Mouse (Mus musculus): ENCODE results near the gene Cxcl13. TPM values are rescaled to one million over a fixed set of nuclear protein-coding genes. Genes with fewer than 3 reads are reported as not detected.

The Cxcl13 gene
- total RNA-seq, 2 experiments from 2014 or later: not detected

DNA sequence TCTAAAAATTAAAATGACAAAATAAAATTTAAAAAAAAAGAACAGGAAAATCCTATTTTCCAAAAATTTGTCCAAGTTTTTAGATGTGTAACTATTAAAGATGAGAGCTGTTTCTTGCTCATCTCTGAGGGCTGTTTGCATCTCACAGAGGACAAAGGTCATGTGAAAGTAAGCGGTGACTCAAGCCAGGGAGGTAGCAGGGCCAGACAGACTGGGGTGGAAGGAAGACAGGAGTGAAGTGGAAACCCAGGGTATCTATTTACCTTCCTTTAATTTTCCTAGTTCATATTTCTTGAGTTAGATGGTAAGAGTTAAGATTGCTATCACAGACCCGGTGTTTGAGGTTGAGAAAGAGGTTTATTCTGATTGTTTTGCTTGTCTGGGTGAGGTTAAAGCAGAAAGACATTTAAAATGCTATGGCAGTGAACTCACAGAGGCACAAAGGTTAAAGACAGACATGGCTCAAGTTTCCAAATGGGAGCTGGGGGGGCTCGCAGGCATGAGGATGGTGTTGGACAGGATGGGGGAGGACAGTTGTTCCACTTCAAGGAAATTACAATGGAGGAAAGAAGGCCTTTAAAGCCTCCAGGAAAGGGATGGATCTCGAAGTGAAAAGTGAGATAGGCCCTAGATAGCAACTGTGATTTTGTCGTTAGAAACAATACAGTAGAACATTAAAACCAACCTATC is 27.2 kb downstream of the Cxcl13 start:
- no peak for DNase-seq (ENCODE audit: low spot score in 2 of 2)

DNA sequence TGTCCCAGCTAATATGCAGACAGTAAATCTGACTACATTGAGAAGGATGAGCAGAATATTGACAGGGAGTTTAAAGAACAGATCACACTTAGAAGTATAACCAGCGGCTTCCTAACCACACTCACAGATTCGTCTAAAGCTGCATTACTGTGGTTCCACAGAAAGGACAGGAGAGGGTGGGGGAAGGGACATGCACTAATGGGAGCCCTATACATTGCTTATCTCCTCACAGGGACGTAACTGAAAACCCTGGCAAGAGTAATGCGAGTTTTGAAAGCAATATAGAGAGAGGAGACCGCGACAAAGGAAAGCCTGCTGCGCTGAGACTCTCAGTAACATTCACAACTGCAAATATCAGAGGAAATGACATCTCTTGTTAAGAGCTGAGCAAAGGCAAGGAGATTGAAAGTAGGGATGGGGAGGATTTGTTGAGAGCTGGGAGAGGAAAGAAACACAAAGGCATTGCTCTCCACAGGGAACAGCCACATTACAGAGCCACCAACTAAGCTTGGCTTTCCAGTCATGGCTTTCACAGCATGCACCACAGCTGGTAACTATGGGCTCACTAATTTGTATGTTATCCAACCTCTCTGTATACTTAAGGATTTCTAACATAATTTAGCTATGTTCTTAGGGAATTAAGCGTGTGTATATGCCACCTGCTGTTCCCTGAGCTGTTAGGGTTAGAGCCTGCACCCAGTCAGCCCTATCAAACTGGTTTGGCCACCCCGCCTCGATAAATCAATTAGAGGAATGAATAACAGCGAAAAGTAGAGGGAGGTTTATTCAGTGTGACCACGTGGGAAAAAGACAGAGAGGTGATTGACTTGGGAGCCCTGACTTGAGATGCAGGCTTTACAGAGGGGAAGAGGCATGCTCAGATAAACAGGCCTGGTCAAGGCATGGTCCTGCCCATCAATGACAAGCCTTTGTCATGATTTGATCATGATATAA is 34.9 kb downstream of the Cxcl13 start:
- DNase-seq (ENCODE audit: low spot score in 2 of 2): no peak

- no peak for DNase-seq (ENCODE audit: low spot score in 2 of 2)
These were observed 40.5 kb downstream of the Cxcl13 start for GRCm38 (mm10) chr5:95997276-95997675.

- no peak for DNase-seq (ENCODE audit: low spot score in 2 of 2)
These were observed 46.6 kb downstream of the Cxcl13 start for GRCm38 (mm10) chr5:96003348-96003747.

GRCm38 (mm10) chr5:96008274-96008842 is 51.6 kb downstream of the Cxcl13 start:
- DNase-seq (ENCODE audit: low spot score in 2 of 2): no peak

- DNase-seq (ENCODE audit: low spot score in 2 of 2): no peak
These were observed 52.3 kb downstream of the Cxcl13 start for GRCm38 (mm10) chr5:96009076-96009475.

Other genes with a start within 250 kb of the Cxcl13 start
- not detected for gene Gm7978, start 220.8 kb upstream of the Cxcl13 start, total RNA-seq (2021)
- gene Gm7982, start 214.9 kb upstream of the Cxcl13 start, total RNA-seq (2021): not detected
- not detected for gene E330014E10Rik, start 181.0 kb upstream of the Cxcl13 start, total RNA-seq (2021)
- 10 to 100 TPM; 74.8 to 85.1 TPM for gene Cnot6l, start 207.2 kb downstream of the Cxcl13 start, total RNA-seq (2021)

Measured in gastrocnemius, postnatal 4 days (tissue).